Comparison of ENCODE assay signal across 8 mouse cellular contexts in the genomic region with DNA sequence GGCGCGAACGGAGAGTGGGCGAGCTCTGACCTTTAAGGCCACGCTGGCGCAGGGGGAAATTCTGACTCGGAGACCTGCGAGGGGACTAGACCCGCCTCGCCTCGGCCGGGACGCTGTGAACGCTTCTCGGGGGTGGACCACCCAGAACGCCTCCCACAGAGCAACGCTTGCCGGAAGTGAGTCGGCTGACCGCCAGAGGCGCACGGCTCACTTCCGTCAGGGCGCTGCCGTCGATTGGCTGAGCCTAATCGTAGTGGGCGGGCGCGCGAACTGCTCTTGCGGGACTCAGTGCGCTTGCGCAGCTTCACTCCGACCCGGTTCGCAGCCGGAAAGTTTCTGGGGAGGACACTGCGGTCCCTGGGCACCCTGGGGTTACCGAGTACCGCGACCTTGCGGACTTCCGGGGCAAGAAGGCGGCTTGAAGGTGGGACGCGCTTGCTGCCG. TPM values are rescaled to one million over a fixed set of nuclear protein-coding genes. Genes with fewer than 3 reads are reported as not detected.
DNase-seq lines count a peak whose midpoint lies in the region; ATAC-seq lines count a peak whose summit lies in the region.

A gene (minus strand): TSS at position 148 of the 444 bp plus-strand sequence.
A gene (plus strand): TSS at position 273 of the 444 bp plus-strand sequence.

- H3K4me3 ChIP-seq in hindbrain, embryonic 13.5 days, result peak within 1 kb of the TSS; percentile 66

- peaks cover 25% of the 10 kb centered on the region for H3K4me1 ChIP-seq in hindbrain, embryonic 13.5 days (replicated peaks)

- WGBS in hindbrain, embryonic 13.5 days, result under 1% methylated on average over 48 of the region's 48 CpGs

- no peaks in the 10 kb centered on the region for H3K27me3 ChIP-seq in hindbrain, embryonic 13.5 days

- peak within 1 kb of the TSS; percentile 90 for H3K27ac ChIP-seq in hindbrain, embryonic 13.5 days

- H3K9me3 ChIP-seq in hindbrain, embryonic 13.5 days, result no peaks in the 10 kb centered on the region

- ATAC-seq in hindbrain, embryonic 13.5 days (ENCODE audit: low FRiP score), result peak; percentile 88

- H3K9ac ChIP-seq in hindbrain, embryonic 13.5 days, result peak within 1 kb of the TSS; percentile 90

- DNase-seq in Muller cell, postnatal 12 days (ENCODE audit: inconsistent ontology term), result peak; percentile 93
- peak; percentile 98 for DNase-seq in cerebellum, adult 9-11 months
- DNase-seq in frontal cortex, postnatal 10 days (ENCODE audit: low spot score in 2 of 2), result peak; percentile 91 to 96
- DNase-seq in layer of hippocampus, postnatal 25 days (ENCODE audit: extremely low spot score in 1 of 2, low spot score in 1 of 2), result peak; percentile 92 to 93
- peak; percentile 97 for DNase-seq in lung, postnatal 25 days (ENCODE audit: low spot score)
- peak; percentile 98 for DNase-seq in retina, embryonic 14.5 days (ENCODE audit: low spot score)
- peak; percentile 97 for DNase-seq in thymus, postnatal 4 days

- peak within 1 kb of the TSS; percentile 75 for H3K4me2 ChIP-seq in hindbrain, embryonic 13.5 days

- no peaks in the 10 kb centered on the region for H3K36me3 ChIP-seq in hindbrain, embryonic 13.5 days

RNA-seq across cellular contexts. Expression of the first gene that starts in this region (rescaled TPM):
- 359 and 380 TPM in 2 replicates for polyA plus RNA-seq in hindbrain, embryonic 13.5 days (2015; fragmentation: Nextera tagmentation; extraction: Ambion mirVana)
- total RNA-seq in layer of hippocampus, postnatal 25 days (2021), result 100 to 1,000 TPM; 228 to 261 TPM

RNA-seq across cellular contexts. Expression of the second gene that starts in this region (rescaled TPM):
- polyA plus RNA-seq in hindbrain, embryonic 13.5 days (2015; fragmentation: Nextera tagmentation; extraction: Ambion mirVana), result 0.22 and 0.38 TPM in 2 replicates
- total RNA-seq in layer of hippocampus, postnatal 25 days (2021), result 1 to 10 TPM in 1 of 2 experiments, under 1 TPM in 1; 0.80 to 1.1 TPM

Comparison
In these comparisons a context has a peak if more than half of its experiments do, and no peak if none do; other contexts are left out.
1. Peak in every context shown above with its lines: DNase-seq, ATAC-seq, H3K4me3 ChIP-seq and H3K27ac ChIP-seq.